ENCODE assay signal across 25 mouse cellular contexts in the genomic region with DNA sequence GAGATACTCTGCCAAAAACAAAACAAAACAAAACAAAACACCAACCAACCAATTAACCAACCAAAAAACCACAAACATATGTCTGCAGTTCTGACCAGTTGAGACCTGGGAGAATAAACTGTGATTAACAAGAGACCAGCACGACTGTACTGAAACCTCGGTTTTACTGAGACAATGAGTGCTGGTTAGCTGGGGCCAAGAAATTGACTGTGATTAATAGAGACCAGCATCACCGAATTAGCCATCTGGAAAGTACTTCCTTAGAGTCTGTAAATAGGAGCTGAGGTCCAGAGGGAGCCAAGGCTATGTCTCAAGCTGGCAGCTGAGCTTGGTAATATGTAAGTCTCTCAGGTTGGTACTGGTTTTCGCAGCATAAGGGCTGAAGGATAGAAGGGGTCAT. TPM values are rescaled to one million over a fixed set of nuclear protein-coding genes. Genes with fewer than 3 reads are reported as not detected.
A peak's percentile ranks its signal among the peaks of the same experiment; 100 is the strongest.
DNase-seq lines count a peak whose midpoint lies in the region; ATAC-seq lines count a peak whose summit lies in the region.
"Had no signal": no experiment of that assay in that cellular context is flagged by ENCODE, and none has a peak within 500 bp of the region (broad histone marks: within the 10 kb centered on the region; RNA-seq: fewer than 3 reads in every experiment).

No protein-coding gene starts in this region.

- H3K4me1 ChIP-seq in hindbrain, embryonic 14.5 days (replicated peaks; ENCODE audit: control insufficient read depth, insufficient read depth, low read length) = no peaks in the 10 kb centered on the region
- peaks cover 5% of the 10 kb centered on the region; the same call in 1 of the 2 replicates for H3K4me1 ChIP-seq in hindbrain, embryonic 10.5 days (replicated peaks)
- H3K4me1 ChIP-seq: embryonic facial prominence, embryonic 12.5 days; forebrain, embryonic 13.5 days; forebrain, embryonic 15.5 days had no signal

- H3K27me3 ChIP-seq in hindbrain, embryonic 14.5 days (ENCODE audit: control insufficient read depth, insufficient read depth, low read length) = no peaks in the 10 kb centered on the region
- H3K27me3 ChIP-seq in hindbrain, embryonic 10.5 days (ENCODE audit: insufficient read depth, poor library complexity, severe bottlenecking) = no peaks in the 10 kb centered on the region
- H3K27me3 ChIP-seq: embryonic facial prominence, embryonic 12.5 days; forebrain, embryonic 15.5 days had no signal

- no peak overlapping the region for H3K4me2 ChIP-seq in hindbrain, embryonic 14.5 days (replicated peaks)
- H3K4me2 ChIP-seq: embryonic facial prominence, embryonic 12.5 days; forebrain, embryonic 13.5 days; forebrain, embryonic 15.5 days had no signal

- no peaks in the 10 kb centered on the region for H3K36me3 ChIP-seq in hindbrain, embryonic 14.5 days (replicated peaks; ENCODE audit: control insufficient read depth, insufficient read depth)
- H3K36me3 ChIP-seq in hindbrain, embryonic 10.5 days = no peaks in the 10 kb centered on the region
- H3K36me3 ChIP-seq: embryonic facial prominence, embryonic 10.5 days; embryonic facial prominence, embryonic 12.5 days; forebrain, embryonic 15.5 days had no signal

- 65% methylated on average over 4 of the region's 4 CpGs for WGBS in hindbrain, embryonic 14.5 days
- WGBS in hindbrain, embryonic 10.5 days = 75% methylated on average over 4 of the region's 4 CpGs

- no peak for DNase-seq in hindbrain, embryonic 14.5 days (ENCODE audit: low spot score)
- no peak for DNase-seq in hindbrain, embryonic 10.5 days (ENCODE audit: low spot score)
- peak; percentile 72 for DNase-seq in MN1 (ENCODE audit: low spot score)
- DNase-seq in Muller cell, postnatal 12 days (ENCODE audit: inconsistent ontology term) = peak; percentile 68
- no peak for DNase-seq in kidney, postnatal 25 days
- DNase-seq: adrenal gland, adult 2 months; adrenal gland, postnatal 10 days; adrenal gland, postnatal 25 days; cerebellum, adult 11-12 months; cerebellum, adult 2 months; cerebellum, adult 9-10 months; cerebellum, postnatal 10 days; cerebellum, postnatal 25 days; forebrain, postnatal 0 days had no signal

- ATAC-seq in hindbrain, embryonic 14.5 days (ENCODE audit: low FRiP score) = 0 out of 2 replicates have a peak, but pooled peaks have one; percentile 37
- ATAC-seq in megakaryocyte-erythroid progenitor cell, adult 5-6 weeks (replicated peaks; ENCODE audit: low FRiP score, low TSS enrichment, poor library complexity, severe bottlenecking) = no peak
- ATAC-seq: forebrain, embryonic 13.5 days; forebrain, embryonic 15.5 days; forebrain, postnatal 0 days had no signal

- no peaks in the 10 kb centered on the region for H3K9me3 ChIP-seq in hindbrain, embryonic 14.5 days (ENCODE audit: control insufficient read depth, low read length)
- no peaks in the 10 kb centered on the region for H3K9me3 ChIP-seq in hindbrain, embryonic 10.5 days
- H3K9me3 ChIP-seq: embryonic facial prominence, embryonic 10.5 days; embryonic facial prominence, embryonic 12.5 days; forebrain, embryonic 13.5 days; forebrain, embryonic 15.5 days had no signal

- no peak overlapping the region for H3K9ac ChIP-seq in hindbrain, embryonic 14.5 days
- H3K9ac ChIP-seq: embryonic facial prominence, embryonic 12.5 days; forebrain, embryonic 13.5 days; forebrain, embryonic 15.5 days; forebrain, postnatal 0 days had no signal

- H3K4me3 ChIP-seq in hindbrain, embryonic 14.5 days (replicated peaks; ENCODE audit: low read length) = no peak overlapping the region
- H3K4me3 ChIP-seq in hindbrain, embryonic 10.5 days = no peak overlapping the region
- H3K4me3 ChIP-seq: embryonic facial prominence, embryonic 10.5 days; embryonic facial prominence, embryonic 12.5 days; forebrain, embryonic 13.5 days; forebrain, embryonic 15.5 days had no signal

- no peak overlapping the region for H3K27ac ChIP-seq in hindbrain, embryonic 14.5 days
- H3K27ac ChIP-seq in hindbrain, embryonic 10.5 days = no peak overlapping the region
- H3K27ac ChIP-seq: embryonic facial prominence, embryonic 10.5 days; embryonic facial prominence, embryonic 12.5 days; forebrain, embryonic 13.5 days; forebrain, embryonic 15.5 days had no signal

RNA-seq across cellular contexts. Expression of a gene that starts 27.8 kb away (rescaled TPM):
- polyA plus RNA-seq in hindbrain, embryonic 14.5 days (2014; fragmentation: Nextera tagmentation; extraction: Ambion mirVana) = 0.53 and 0.79 TPM in 2 replicates
- polyA plus RNA-seq in hindbrain, embryonic 10.5 days (2016; fragmentation: Nextera tagmentation; extraction: Ambion mirVana) = 2.3 and 3.0 TPM in 2 replicates
- not detected in 2 replicates for total RNA-seq in megakaryocyte-erythroid progenitor cell, adult 5-6 weeks (2014; fragmentation: Nextera tagmentation)
- total RNA-seq in megakaryocyte-erythroid progenitor cell, adult 5-6 weeks (2017) = not detected in 2 replicates
- total RNA-seq: MEL had no signal
- polyA plus RNA-seq: C2C12 had no signal

RNA-seq across cellular contexts. Expression of a gene that starts 34.2 kb away (rescaled TPM):
- polyA plus RNA-seq in hindbrain, embryonic 14.5 days (2014; fragmentation: Nextera tagmentation; extraction: Ambion mirVana) = 0.07 and 0.08 TPM in 2 replicates
- polyA plus RNA-seq in hindbrain, embryonic 10.5 days (2016; fragmentation: Nextera tagmentation; extraction: Ambion mirVana) = 0.10 and 0.24 TPM in 2 replicates
- not detected in 2 replicates for total RNA-seq in megakaryocyte-erythroid progenitor cell, adult 5-6 weeks (2014; fragmentation: Nextera tagmentation)
- not detected in 2 replicates for total RNA-seq in megakaryocyte-erythroid progenitor cell, adult 5-6 weeks (2017)
- total RNA-seq: forebrain, postnatal 0 days; MEL had no signal
- polyA plus RNA-seq: forebrain, embryonic 15.5 days had no signal

RNA-seq across cellular contexts. Expression of a gene that starts 52.4 kb away (rescaled TPM):
- polyA plus RNA-seq in hindbrain, embryonic 14.5 days (2014; fragmentation: Nextera tagmentation; extraction: Ambion mirVana) = not detected in 2 replicates
- not detected in 2 replicates for polyA plus RNA-seq in hindbrain, embryonic 10.5 days (2016; fragmentation: Nextera tagmentation; extraction: Ambion mirVana)
- 0.40 TPM in 1 of 2 replicates, not detected in the other for total RNA-seq in megakaryocyte-erythroid progenitor cell, adult 5-6 weeks (2014; fragmentation: Nextera tagmentation)
- not detected in 2 replicates for total RNA-seq in megakaryocyte-erythroid progenitor cell, adult 5-6 weeks (2017)
- total RNA-seq: adrenal gland, adult 2 months; adrenal gland, postnatal 25 days; adrenal gland, postnatal 4 days; ES-E14; forebrain, postnatal 0 days; MEL had no signal
- polyA plus RNA-seq: adrenal gland, adult 2 months; C2C12; cerebellum, adult 2 months; cortical plate, adult 2 months; embryonic facial prominence, embryonic 12.5 days; forebrain, embryonic 11.5 days; forebrain, embryonic 13.5 days; forebrain, embryonic 15.5 days; forebrain, postnatal 0 days had no signal

RNA-seq across cellular contexts. Expression of a gene that starts 53.5 kb away (rescaled TPM):
- 31.9 and 35.1 TPM in 2 replicates for polyA plus RNA-seq in hindbrain, embryonic 14.5 days (2014; fragmentation: Nextera tagmentation; extraction: Ambion mirVana)
- 20.5 and 27.1 TPM in 2 replicates for polyA plus RNA-seq in hindbrain, embryonic 10.5 days (2016; fragmentation: Nextera tagmentation; extraction: Ambion mirVana)
- 17.8 and 18.9 TPM in 2 replicates for total RNA-seq in megakaryocyte-erythroid progenitor cell, adult 5-6 weeks (2014; fragmentation: Nextera tagmentation)
- total RNA-seq in megakaryocyte-erythroid progenitor cell, adult 5-6 weeks (2017) = 1.8 and 3.5 TPM in 2 replicates

RNA-seq across cellular contexts. Expression of a gene that starts 54.9 kb away (rescaled TPM):
- polyA plus RNA-seq in hindbrain, embryonic 14.5 days (2014; fragmentation: Nextera tagmentation; extraction: Ambion mirVana) = 12.5 and 15.2 TPM in 2 replicates
- 5.2 and 5.7 TPM in 2 replicates for polyA plus RNA-seq in hindbrain, embryonic 10.5 days (2016; fragmentation: Nextera tagmentation; extraction: Ambion mirVana)
- total RNA-seq in megakaryocyte-erythroid progenitor cell, adult 5-6 weeks (2014; fragmentation: Nextera tagmentation) = 18.4 and 29.2 TPM in 2 replicates
- 33.5 and 35.8 TPM in 2 replicates for total RNA-seq in megakaryocyte-erythroid progenitor cell, adult 5-6 weeks (2017)

Comparison
In these comparisons a context has a peak if more than half of its experiments do, and no peak if none do; other contexts are left out.
1. DNase-seq: peak in MN1 (single experiment) and Muller cell, postnatal 12 days (single experiment); none in hindbrain, embryonic 14.5 days (single experiment), hindbrain, embryonic 10.5 days (single experiment) and kidney, postnatal 25 days (0 of 2).